Mouse (Mus musculus) olfactory bulb, adult 2 months (tissue): ENCODE measurements around the gene Jam2. TPM values are rescaled to one million over a fixed set of nuclear protein-coding genes. Genes with fewer than 3 reads are reported as not detected.
A peak's percentile ranks its signal among the peaks of the same experiment; 100 is the strongest.

Source experiments
- H3K27ac ChIP-seq: fragments of 200-500 bp; 2 replicates; pipeline ENCODE4 v1.5.1; 2012; ENCODE audit warnings: low read depth, low read length; ENCODE audit not compliant: insufficient read depth
- H3K4me1 ChIP-seq: fragments of 200-500 bp; 2 replicates; pipeline ENCODE4 v1.6.1; 2012; ENCODE audit warnings: low read length; ENCODE audit not compliant: control insufficient read depth, insufficient read depth
- H3K4me3 ChIP-seq: fragments of 200-500 bp; 2 replicates; pipeline ENCODE4 v1.5.1; 2012; ENCODE audit warnings: mild to moderate bottlenecking, low read depth, low read length, moderate library complexity; ENCODE audit not compliant: insufficient read depth
- CTCF ChIP-seq: fragments of 200-500 bp; IDR thresholded peaks from 2 replicates; pipeline ENCODE4 v1.5.1; 2012; ENCODE audit warnings: low read depth, mild to moderate bottlenecking, low read length, moderate library complexity; ENCODE audit not compliant: insufficient read depth
- POLR2A ChIP-seq: fragments of 200-500 bp; IDR thresholded peaks from 2 replicates; pipeline ENCODE4 v1.6.1; 2012; ENCODE audit warnings: mild to moderate bottlenecking, low read depth, low read length, moderate library complexity; ENCODE audit not compliant: insufficient read depth
- WGBS: fragments of 180-500 bp; shearing (Covaris S2); methylation state at CpG from one replicate; pipeline ENCODE4 v1.1.7; 2018; 5-methylcytosine and 5-hydroxymethylcytosine counted together
- polyA plus RNA-seq: library from polyadenylated mRNA; stranded (reverse); fragments of >200 nt; gene quantifications from 2 replicates; pipeline ENCODE4 v1.2.4, GENCODE M21; 2012; ENCODE audit warnings: low replicate concordance; ENCODE audit not compliant: missing spikeins, insufficient read depth, insufficient read length

The Jam2 gene
- polyA plus RNA-seq, result not detected in 2 replicates

DNA sequence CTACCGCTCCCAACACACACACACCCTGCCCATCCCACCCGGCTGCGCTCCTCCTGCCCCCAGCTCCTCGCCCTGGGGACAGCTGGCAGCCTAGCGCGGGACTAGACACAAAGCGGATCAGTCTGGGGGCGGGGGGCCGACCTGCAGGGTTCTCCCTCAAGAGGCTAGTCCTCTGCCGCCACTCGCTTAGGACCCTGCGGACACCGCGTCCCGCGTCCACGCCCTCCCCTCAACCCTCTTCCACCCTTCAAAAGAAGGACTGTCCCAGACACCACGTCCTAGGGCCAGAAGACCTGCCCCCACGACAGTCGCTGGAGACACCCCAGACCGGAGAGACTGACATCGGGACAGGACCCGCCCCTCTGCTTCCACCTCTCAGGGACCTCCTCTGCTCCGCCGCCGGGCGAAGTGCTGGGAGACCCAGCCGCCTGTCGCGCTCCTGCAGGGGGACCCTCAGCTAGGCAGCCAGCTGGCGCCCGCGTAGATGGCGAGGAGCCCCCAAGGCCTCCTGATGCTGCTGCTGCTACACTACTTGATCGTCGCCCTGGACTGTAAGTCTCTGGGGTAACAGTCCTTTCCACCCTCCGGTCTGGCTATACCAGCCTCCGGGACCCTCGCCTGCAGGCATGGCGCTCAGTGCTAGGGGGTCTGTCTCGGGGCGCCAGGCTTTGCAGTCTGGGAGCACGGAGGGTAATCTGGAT is at the start of gene Jam2:
TSS of gene Jam2 (plus strand) at position 121 of the 701 bp plus-strand sequence.
- WGBS, result under 1% methylated on average over 43 of the region's 43 CpGs
- H3K4me1 ChIP-seq, result peaks cover 7% of the 10 kb centered on the region
- TF ChIP-seq CTCF, result no peak
- TF ChIP-seq POLR2A, result peak; percentile 16; the same call in 1 of the 2 replicates
- H3K27ac ChIP-seq, result peak within 1 kb of the TSS; percentile 73
- peak within 1 kb of the TSS; percentile 67 for H3K4me3 ChIP-seq

DNA sequence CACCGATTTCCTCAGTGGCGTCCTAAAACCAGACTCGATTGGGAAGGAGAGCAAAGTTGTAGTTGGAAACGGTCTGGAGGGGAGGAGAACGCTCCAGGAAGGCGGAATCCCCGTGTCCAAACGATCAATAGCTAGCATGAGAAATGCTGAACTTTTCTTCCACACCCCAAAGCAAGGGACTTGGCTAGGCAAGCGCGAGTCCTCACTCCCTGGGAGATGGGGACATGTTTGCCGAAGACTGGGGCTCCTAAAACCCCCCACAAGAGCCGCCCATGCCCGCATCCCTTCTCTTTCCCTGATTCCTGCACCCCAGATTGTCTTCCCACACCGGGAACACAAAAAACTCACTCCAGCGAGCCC is 39.1 kb upstream of the Jam2 start:
- H3K27ac ChIP-seq, result peak overlapping the region; percentile 40; the same call in 1 of the 2 replicates
- no peak for TF ChIP-seq POLR2A
- TF ChIP-seq CTCF, result no peak
- under 1% methylated on average over 15 of the region's 15 CpGs for WGBS
- peak overlapping the region; percentile 74 for H3K4me3 ChIP-seq
- H3K4me1 ChIP-seq, result peaks cover 4% of the 10 kb centered on the region; the same call in 1 of the 2 replicates

DNA sequence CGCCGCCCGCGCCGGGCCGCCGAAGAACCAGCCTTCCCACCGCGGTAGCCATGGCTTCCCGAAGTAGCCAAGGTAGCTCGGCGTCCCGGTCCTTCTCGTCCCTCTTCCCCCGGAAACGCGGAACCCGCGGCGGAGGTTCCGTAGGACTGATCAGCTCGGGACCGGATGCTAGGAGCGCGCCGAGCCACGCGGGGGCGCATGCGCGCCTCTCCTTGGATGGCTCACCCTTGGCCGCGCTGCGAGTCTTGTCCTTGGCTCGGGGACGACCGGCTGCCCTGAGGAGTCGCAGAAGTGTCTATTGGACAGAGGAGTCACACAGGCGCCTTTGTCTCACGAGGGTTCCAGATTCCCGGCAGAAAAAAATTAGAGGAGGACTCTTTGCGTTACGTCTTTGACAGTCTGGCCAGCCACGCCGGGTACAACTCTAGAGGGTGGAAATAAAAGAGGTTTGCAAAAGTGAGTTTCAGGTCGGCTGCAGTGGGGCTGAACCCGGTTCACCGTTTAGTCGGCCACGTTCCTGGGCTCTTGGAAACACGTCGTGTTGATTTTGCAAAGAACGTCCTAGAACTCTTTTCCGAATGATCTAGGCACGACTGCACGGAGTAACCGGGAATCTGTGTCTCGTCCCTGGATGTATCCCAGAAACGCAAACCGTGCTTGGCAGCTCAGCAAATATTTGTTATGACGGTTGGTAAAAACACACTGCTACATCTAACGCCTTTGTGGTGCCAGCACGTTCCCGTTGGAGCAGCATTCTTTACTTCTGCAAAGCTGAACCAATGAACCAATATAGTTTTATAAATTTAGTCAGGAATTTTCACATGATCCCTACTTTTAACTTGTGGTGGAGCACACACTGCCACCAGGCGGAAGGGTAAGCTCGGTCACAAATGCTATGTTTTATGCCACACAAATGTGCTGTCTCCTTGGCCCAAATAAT is 38.5 kb upstream of the Jam2 start, which contains the start of gene Mrpl39:
TSS of gene Mrpl39 (minus strand) at position 577 of the 940 bp plus-strand sequence.
- H3K27ac ChIP-seq, result peak within 1 kb of the TSS; percentile 47; the same call in 1 of the 2 replicates
- peaks cover 4% of the 10 kb centered on the region; the same call in 1 of the 2 replicates for H3K4me1 ChIP-seq
- H3K4me3 ChIP-seq, result peak within 1 kb of the TSS; percentile 74
- WGBS, result under 1% methylated on average over 66 of the region's 66 CpGs
- TF ChIP-seq CTCF (peak; percentile 70), POLR2A (peak; percentile 70; the same call in 1 of the 2 replicates)

DNA sequence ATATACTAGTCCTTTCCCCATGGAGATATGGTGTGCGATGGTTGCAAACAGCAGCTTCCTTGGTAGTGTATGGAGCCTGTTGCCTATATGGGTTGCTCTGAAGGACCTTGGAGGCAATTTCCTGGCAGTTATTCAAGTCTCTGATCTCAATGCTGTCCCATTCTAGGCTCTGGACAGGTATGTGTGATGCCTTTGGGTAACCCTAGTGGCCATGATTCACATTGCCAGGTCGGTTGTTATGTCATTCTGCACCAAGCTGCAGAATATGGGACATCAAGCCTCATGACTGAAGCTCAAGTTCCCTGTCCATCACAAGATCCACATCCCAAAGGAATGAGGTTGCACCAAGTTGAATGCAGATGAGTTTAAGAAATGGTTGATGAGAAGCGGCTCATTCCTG is 36.6 kb upstream of the Jam2 start:
- Histone ChIP-seq H3K4me1 (peaks cover 4% of the 10 kb centered on the region; the same call in 1 of the 2 replicates), H3K4me3 (no peak overlapping the region), H3K27ac (no peak overlapping the region)
- WGBS, result 74% methylated on average over 3 of the region's 3 CpGs
- TF ChIP-seq POLR2A (no peak), CTCF (no peak)

DNA sequence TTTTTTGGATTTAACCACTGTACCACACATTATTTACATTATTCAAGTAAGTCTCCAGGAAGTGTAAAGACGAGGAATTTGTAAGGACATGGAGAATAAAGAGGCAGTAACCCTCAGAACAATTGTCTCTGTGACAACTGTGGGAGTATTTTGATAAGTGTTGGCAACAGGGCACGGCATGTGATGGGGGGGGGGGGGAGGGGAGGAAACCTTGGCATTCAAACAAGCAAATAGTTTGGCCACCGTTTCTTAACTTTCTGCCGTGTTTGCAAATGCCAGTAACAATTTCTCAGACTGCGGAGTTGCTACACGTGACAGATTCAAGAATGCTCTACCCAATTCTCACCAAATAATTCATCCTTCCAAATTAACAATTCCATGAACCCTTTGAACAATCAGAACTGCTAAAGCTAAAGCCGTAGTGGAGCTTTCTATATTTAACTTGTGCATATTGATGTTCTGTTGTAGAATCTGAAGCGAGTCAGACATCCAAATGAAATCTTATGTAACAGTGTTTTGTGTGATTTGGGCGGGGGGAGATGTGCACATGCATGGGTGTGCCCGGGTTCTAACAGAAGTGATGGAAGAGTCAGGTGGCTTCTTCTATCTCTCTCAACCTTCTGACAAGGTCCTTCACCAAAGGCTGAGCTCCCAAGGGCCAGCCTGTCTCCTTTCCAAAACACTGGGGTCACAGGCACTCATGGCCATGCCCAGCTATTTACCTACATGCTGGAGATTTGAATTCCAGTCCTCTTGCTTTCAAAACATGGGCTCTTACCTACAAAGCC is 29.0 kb upstream of the Jam2 start:
- Histone ChIP-seq H3K27ac (no peak overlapping the region), H3K4me1 (no peaks in the 10 kb centered on the region), H3K4me3 (no peak overlapping the region)
- TF ChIP-seq CTCF (no peak), POLR2A (no peak)
- WGBS, result 24% methylated on average over 10 of the region's 10 CpGs

DNA sequence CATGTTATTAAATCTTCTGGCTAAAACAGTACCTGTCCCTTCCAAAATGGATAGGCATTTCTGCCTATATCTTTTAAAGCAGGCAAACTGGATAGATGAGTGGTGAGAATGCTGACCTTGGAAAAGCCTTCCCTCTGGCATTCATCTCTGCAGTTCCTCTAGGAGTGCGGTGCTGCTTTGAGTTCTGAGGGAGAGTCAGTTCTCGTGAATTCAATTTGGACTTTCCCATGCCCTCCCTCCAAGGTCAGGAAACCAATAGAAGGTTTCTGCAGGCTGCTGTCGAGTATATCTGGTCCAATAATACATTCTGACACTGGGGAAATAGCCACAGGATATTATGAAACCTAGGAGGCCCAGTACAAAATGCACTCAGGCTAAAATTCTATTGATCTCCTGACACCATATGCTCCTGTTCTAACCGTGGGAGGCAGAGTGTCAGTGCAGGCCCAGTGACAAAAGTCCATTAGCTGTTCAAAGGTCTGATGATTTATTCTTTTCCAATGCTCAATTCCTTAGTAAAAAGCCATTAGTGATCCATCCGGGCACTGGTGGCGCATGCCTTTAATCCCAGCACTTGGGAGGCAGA is 28.1 kb upstream of the Jam2 start:
- TF ChIP-seq CTCF (no peak), POLR2A (no peak)
- Histone ChIP-seq H3K4me1 (no peaks in the 10 kb centered on the region), H3K4me3 (no peak overlapping the region), H3K27ac (no peak overlapping the region)
- WGBS, result 77% methylated on average over 6 of the region's 6 CpGs

DNA sequence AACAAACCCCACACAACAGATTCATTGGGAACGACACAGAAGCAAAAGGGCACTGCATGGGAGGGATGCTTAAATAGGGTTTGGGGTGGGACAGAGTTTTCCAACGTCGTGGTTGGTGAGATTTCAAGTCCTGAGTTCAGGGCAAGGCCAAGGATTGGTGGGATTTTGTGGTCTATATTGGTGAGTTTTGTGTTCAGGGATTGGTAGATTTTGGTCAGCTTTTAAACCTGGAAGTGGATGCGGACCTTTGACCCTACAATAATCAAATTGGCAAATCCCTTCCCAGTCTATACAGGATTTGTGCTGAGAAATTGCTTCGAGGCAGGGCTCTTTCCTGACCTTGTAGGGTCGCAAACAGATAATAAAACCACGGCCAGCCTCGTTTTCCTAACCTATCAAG is 6.0 kb upstream of the Jam2 start:
- Histone ChIP-seq H3K27ac (no peak overlapping the region), H3K4me3 (no peak overlapping the region), H3K4me1 (peaks cover 4% of the 10 kb centered on the region)
- no peak for TF ChIP-seq POLR2A
- TF ChIP-seq CTCF, result no peak
- whole genome bisulfite sequencing, result 90% methylated on average over 8 of the region's 8 CpGs

DNA sequence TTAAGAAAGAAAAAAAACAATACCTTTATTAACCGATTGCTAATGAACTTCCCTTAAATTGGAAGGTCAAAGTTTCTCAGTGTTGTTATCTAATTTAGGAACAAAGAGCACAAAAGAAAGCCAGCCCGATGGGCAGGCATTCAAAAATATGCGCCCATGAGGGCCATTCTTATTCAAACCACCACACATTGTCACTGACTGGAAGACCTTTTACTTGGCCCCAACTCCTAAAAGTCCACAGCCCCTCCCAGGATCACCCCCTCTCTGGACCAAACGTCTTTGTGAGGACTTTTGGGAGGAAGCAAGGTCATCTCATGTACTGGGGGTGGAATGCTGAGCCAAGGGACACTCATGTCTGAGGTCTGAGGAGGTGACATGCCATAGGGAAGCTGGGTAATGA is 4.7 kb upstream of the Jam2 start:
- Histone ChIP-seq H3K27ac (peak overlapping the region; percentile 37; the same call in 1 of the 2 replicates), H3K4me3 (no peak overlapping the region), H3K4me1 (peaks cover 5% of the 10 kb centered on the region)
- WGBS, result 55% methylated on average over 4 of the region's 4 CpGs
- no peak for TF ChIP-seq CTCF
- TF ChIP-seq POLR2A, result no peak
